Mouse (Mus musculus) forebrain, postnatal 0 days (tissue): ENCODE results near the gene Utp4. TPM values are rescaled to one million over a fixed set of nuclear protein-coding genes. Genes with fewer than 3 reads are reported as not detected.
A peak's percentile ranks its signal among the peaks of the same experiment; 100 is the strongest.

Source experiments
- ATAC-seq: fragments of 200-750 bp; cut with Nextera tagmentation; 2 replicates; pipeline ENCODE4 v1.8.0; 2017; ENCODE audit warnings: mild to moderate bottlenecking, moderate library complexity
- DNase-seq: peaks from one replicate; pipeline ENCODE4 v3.0.0-alpha.2; 2015
- H3K27ac ChIP-seq: fragments of 300-500 bp; sonication (generic); 2 replicates; pipeline ENCODE4 v1.5.1; 2014; ENCODE audit warnings: low read depth, mild to moderate bottlenecking, antibody characterized with exemption, low read length, moderate library complexity, mixed read lengths
- H3K27me3 ChIP-seq: fragments of 300-500 bp; sonication (generic); 2 replicates; pipeline ENCODE4 v1.6.1; 2014; ENCODE audit warnings: mild to moderate bottlenecking, low read length, mixed read lengths; ENCODE audit not compliant: insufficient read depth
- H3K36me3 ChIP-seq: fragments of 300-500 bp; sonication (generic); 2 replicates; pipeline ENCODE4 v1.6.1; 2014; ENCODE audit warnings: mild to moderate bottlenecking, moderate library complexity; ENCODE audit not compliant: insufficient read depth
- H3K4me1 ChIP-seq: fragments of 300-500 bp; sonication (generic); 2 replicates; pipeline ENCODE4 v1.6.1; 2014; ENCODE audit warnings: antibody characterized with exemption; ENCODE audit not compliant: insufficient read depth
- H3K4me2 ChIP-seq: fragments of 300-500 bp; sonication (generic); 2 replicates; pipeline ENCODE4 v1.6.1; 2014; ENCODE audit warnings: low read depth, mild to moderate bottlenecking, moderate library complexity
- H3K4me3 ChIP-seq: fragments of 300-500 bp; sonication (generic); 2 replicates; pipeline ENCODE4 v1.5.1; 2014; ENCODE audit warnings: low read depth, low read length, mixed read lengths
- H3K9ac ChIP-seq: fragments of 300-500 bp; sonication (generic); 2 replicates; pipeline ENCODE4 v1.6.1; 2014; ENCODE audit warnings: mild to moderate bottlenecking
- H3K9me3 ChIP-seq: fragments of 300-500 bp; sonication (generic); 2 replicates; pipeline ENCODE4 v1.6.1; 2016; ENCODE audit warnings: low read length
- CTCF ChIP-seq: sonication (generic); IDR thresholded peaks from 2 replicates; pipeline ENCODE4 v1.5.1; 2016; ENCODE audit warnings: antibody characterized with exemption, control low read depth, low read depth
- WGBS: fragments of 180-500 bp; shearing (Covaris S2); extraction: QIAGEN DNeasy Blood & Tissue Kit; methylation state at CpG from one replicate; pipeline ENCODE4 v1.1.7; 2014; 5-methylcytosine and 5-hydroxymethylcytosine counted together
- polyA plus RNA-seq: library from polyadenylated mRNA; unstranded; fragments of >200 nt; fragmentation: Nextera tagmentation; extraction: Ambion mirVana; gene quantifications from 2 replicates; pipeline ENCODE4 v1.2.1, GENCODE M21; 2015
- total RNA-seq: library from RNA; depleted of rRNA; stranded (reverse); fragments of >200 nt; gene quantifications from 2 replicates; pipeline ENCODE4 v1.2.3, GENCODE M21; 2014

The Utp4 gene
- total and polyA plus RNA-seq, 2 experiments from 2014 or later: 22.2 to 30.4 TPM

DNA sequence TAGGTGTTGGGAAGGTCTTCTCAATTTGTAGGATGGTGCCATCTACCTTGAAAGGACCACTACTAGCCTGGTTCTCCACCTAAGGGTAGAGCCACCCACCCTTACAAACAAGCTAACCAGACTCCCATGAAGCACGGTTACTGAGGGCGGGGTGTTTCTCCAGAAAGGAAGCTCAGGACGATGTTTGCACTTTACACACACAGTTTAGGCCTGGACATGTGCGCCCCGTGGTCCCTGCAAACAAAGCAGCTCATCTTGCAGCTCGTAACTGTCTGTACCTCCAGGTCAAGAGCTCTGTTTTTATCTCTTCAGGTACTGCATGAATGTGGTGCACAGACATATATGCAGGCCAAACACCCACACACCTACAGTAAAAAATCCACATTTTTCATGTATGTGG, 13.2 kb downstream of the Utp4 start:
- peaks cover 52% of the 10 kb centered on the region for H3K36me3 ChIP-seq
- H3K9ac ChIP-seq: no peak overlapping the region
- no peaks in the 10 kb centered on the region for H3K4me1 ChIP-seq
- WGBS: 95% methylated on average over 6 of the region's 6 CpGs
- no peak overlapping the region for H3K4me3 ChIP-seq
- no peak overlapping the region for H3K27ac ChIP-seq
- H3K4me2 ChIP-seq: no peak overlapping the region
- no peak for TF ChIP-seq CTCF
- no peak for DNase-seq
- H3K9me3 ChIP-seq: no peaks in the 10 kb centered on the region
- no peak for ATAC-seq
- H3K27me3 ChIP-seq: no peaks in the 10 kb centered on the region

DNA sequence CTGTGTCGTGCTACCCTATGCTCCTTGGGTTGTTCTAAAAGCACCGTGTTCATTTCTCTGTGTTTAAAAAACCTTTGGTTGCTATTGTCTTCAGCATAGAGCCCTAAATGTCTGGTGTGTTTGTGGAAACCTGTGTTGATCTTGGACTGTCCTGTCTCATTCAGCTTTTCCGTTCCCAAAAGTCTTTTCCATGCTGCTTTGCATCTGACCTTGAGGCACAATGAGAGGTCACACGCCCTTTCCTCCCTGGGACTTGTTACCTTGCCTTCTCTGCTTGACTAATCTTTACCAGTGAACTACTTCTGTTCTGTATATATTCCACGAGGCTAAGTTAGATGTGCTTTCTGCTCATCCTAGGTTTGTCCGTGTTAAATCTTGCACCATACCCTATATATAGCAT, 14.0 kb downstream of the Utp4 start:
- peaks cover 56% of the 10 kb centered on the region for H3K36me3 ChIP-seq
- 93% methylated on average over 6 of the region's 6 CpGs for whole genome bisulfite sequencing
- H3K27me3 ChIP-seq: no peaks in the 10 kb centered on the region
- no peak overlapping the region for H3K4me2 ChIP-seq
- no peak overlapping the region for H3K27ac ChIP-seq
- no peaks in the 10 kb centered on the region for H3K4me1 ChIP-seq
- no peak for TF ChIP-seq CTCF
- no peak overlapping the region for H3K4me3 ChIP-seq
- H3K9ac ChIP-seq: no peak overlapping the region
- H3K9me3 ChIP-seq: no peaks in the 10 kb centered on the region
- ATAC-seq (no peak), DNase-seq (no peak)

DNA sequence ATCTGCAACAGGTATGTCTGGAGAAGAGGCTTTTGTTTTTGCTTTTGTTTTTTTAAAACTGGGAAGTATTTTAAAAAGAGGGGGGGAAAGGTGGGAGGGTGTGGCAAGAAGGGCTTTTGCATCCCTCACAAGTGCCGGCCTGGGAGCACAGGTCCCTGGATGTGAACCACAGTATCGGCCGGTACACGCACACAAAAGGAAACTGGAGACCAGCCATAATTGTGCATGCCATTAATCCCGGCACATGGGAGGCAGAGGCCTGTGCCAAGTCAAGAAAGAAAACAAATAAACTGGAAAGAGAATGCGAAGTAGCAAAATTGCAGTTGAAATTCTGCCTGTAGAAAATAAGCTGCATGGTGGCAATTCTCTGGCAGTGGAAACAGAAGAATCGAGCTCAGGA, 14.9 kb downstream of the Utp4 start:
- 55% methylated on average over 7 of the region's 7 CpGs for WGBS
- ATAC-seq (no peak), DNase-seq (no peak)
- Histone ChIP-seq H3K36me3 (peaks cover 60% of the 10 kb centered on the region), H3K27me3 (no peaks in the 10 kb centered on the region), H3K27ac (no peak overlapping the region), H3K9me3 (no peaks in the 10 kb centered on the region), H3K9ac (no peak overlapping the region), H3K4me2 (no peak overlapping the region), H3K4me1 (no peaks in the 10 kb centered on the region), H3K4me3 (no peak overlapping the region)
- no peak for TF ChIP-seq CTCF

DNA sequence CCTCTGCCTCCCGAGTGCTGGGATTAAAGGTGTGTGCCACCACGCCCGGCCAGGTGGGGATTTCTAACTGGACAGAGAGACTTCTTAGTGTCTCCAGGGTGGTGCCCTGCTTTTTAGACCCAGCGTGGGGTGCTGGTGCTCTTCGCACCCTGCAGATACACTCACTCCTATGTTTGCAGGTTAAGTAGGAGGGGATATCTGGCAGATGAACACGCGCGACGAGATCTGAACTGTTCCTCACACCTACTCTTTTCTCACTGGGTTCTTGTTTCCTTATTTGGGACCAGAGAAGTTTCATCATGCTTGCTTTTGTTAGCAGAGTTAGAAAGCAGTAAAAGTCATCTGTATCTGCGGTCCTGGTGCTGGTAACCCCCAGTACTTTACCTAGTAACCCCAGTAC, 20.2 kb downstream of the Utp4 start:
- no peak for ATAC-seq
- no peak overlapping the region for H3K9ac ChIP-seq
- no peaks in the 10 kb centered on the region for H3K27me3 ChIP-seq
- no peak for TF ChIP-seq CTCF
- no peak overlapping the region for H3K27ac ChIP-seq
- H3K36me3 ChIP-seq: peaks cover 67% of the 10 kb centered on the region
- no peaks in the 10 kb centered on the region for H3K4me1 ChIP-seq
- DNase-seq: no peak
- no peak overlapping the region for H3K4me3 ChIP-seq
- no peak overlapping the region for H3K4me2 ChIP-seq
- WGBS: 96% methylated on average over 10 of the region's 10 CpGs
- H3K9me3 ChIP-seq: no peaks in the 10 kb centered on the region

DNA sequence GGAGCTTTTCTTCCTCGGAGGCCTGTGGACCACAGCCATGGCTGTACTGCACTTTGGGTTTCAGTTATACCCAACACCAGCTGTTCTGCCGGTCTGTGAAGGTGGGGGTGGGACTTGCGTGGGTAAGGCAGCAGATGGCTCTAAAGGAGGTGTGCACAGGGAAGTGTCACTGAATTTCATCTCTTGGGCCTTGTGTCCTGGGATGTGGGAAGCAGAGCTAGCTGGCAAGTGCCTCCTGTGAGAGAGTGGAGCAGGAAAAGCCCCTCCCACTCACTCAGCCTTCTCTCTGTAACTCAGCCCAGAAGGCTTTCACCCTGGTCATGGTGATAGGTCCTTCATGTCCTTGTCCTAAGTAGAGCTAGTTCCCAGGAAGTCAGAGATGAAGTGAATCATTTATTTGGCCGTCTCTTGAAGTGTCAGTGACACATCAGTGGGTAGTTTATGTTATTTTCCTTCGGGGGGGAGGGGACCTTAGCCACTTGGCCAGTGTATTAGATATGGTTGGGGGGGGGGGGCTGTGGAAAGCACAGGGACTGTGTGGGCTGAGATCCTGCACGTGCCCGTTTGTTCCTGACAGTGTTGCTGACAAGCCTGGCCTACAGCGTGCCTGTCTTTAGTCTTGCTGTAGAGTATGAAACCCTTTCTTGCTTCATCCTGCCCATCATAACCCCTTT, 26.4 kb downstream of the Utp4 start:
- Histone ChIP-seq H3K4me2 (no peak overlapping the region), H3K9ac (no peak overlapping the region), H3K36me3 (peaks cover 70% of the 10 kb centered on the region), H3K27me3 (no peaks in the 10 kb centered on the region), H3K9me3 (no peaks in the 10 kb centered on the region), H3K27ac (no peak overlapping the region), H3K4me1 (no peaks in the 10 kb centered on the region), H3K4me3 (no peak overlapping the region)
- WGBS: 84% methylated on average over 8 of the region's 8 CpGs
- ATAC-seq (no peak), DNase-seq (no peak)
- TF ChIP-seq CTCF: no peak

DNA sequence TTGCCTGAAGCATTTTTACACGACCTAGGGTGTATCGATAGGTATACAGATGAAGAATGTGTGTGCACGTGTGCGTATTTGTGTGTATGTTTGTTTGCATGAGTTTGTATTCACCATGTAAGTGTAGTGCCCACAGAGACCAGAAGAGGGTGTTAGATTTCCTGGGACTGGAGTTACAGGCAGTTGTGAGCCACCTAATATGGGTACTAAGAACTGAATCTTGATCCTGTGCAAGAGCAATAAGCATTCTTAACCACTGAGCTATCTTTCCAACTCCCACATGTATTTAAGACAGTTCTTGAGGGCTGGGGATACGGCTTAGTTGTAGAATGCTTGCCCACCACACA, 26.9 kb downstream of the Utp4 start:
- no peak for ATAC-seq
- 0 out of 2 replicates have a peak, but pooled peaks have one; percentile 14 for TF ChIP-seq CTCF
- no peak for DNase-seq
- Histone ChIP-seq H3K36me3 (peaks cover 66% of the 10 kb centered on the region), H3K27ac (no peak overlapping the region), H3K9ac (no peak overlapping the region), H3K9me3 (no peaks in the 10 kb centered on the region), H3K27me3 (no peaks in the 10 kb centered on the region), H3K4me3 (no peak overlapping the region), H3K4me2 (no peak overlapping the region), H3K4me1 (no peaks in the 10 kb centered on the region)
- WGBS: 98% methylated on average over 5 of the region's 5 CpGs

DNA sequence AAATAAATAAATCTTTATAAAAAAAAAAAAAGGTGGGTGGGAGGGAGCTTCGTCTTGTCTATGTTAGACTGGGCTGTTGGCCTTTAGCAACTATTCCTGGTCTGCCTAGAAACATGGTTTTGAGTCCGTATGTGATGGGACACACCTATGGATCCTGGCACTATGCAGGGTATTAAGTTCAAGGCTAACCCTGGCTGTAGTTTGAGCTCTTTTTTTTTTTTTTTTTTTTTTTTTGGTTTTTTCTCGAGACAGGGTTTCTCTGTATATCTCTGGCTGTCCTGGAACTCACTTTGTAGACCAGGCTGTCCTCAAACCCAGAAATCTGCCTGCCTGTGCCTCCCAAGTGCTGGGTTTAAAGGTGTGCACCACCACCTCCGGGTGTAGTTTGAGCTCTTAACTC, 30.6 kb downstream of the Utp4 start:
- no peaks in the 10 kb centered on the region for H3K4me1 ChIP-seq
- DNase-seq (no peak), ATAC-seq (no peak)
- no peak for TF ChIP-seq CTCF
- no peak overlapping the region for H3K27ac ChIP-seq
- H3K27me3 ChIP-seq: no peaks in the 10 kb centered on the region
- no peak overlapping the region for H3K4me3 ChIP-seq
- WGBS: 92% methylated on average over 4 of the region's 4 CpGs
- H3K4me2 ChIP-seq: no peak overlapping the region
- H3K9ac ChIP-seq: no peak overlapping the region
- peaks cover 29% of the 10 kb centered on the region for H3K36me3 ChIP-seq
- H3K9me3 ChIP-seq: no peaks in the 10 kb centered on the region

DNA sequence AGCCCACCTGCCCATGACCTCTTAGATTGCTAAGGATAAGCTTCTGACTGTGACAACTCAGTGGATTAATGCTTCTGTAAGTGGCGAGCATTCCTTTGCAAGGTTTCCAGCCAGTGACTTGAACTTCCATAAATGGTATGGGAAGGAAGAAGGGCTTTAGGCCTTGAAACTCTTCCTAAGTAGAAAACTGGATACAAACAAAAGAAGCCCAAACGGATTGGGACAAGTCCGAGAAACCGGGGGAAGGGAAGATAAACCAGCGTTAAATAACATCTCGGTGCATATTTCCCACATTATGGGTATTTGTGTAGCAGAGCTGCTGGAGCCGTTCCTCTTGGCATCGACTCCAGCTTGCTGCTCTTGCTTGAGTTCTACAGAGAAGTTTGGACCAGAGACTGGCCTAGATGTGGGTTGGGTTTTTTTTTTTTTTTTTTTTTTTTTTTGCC, 31.5 kb downstream of the Utp4 start:
- no peak for TF ChIP-seq CTCF
- H3K9ac ChIP-seq: no peak overlapping the region
- H3K4me2 ChIP-seq: no peak overlapping the region
- H3K4me1 ChIP-seq: no peaks in the 10 kb centered on the region
- H3K4me3 ChIP-seq: no peak overlapping the region
- H3K27me3 ChIP-seq: no peaks in the 10 kb centered on the region
- WGBS: 74% methylated on average over 8 of the region's 8 CpGs
- DNase-seq: no peak
- ATAC-seq: no peak
- H3K27ac ChIP-seq: no peak overlapping the region
- H3K36me3 ChIP-seq: peaks cover 20% of the 10 kb centered on the region
- H3K9me3 ChIP-seq: no peaks in the 10 kb centered on the region
